Mouse (Mus musculus) ovary, adult 18-20 months (tissue): ENCODE results near the gene Clic3.
"Not testable (repeated sequence)": the region's sequence is repeated elsewhere in the genome, so short reads cannot be mapped to it uniquely, and the experiment has no call there.

Experiments
- DNase-seq: peaks from one replicate; pipeline ENCODE4 v3.0.0; 2022; ENCODE audit warnings: low spot score, mixed read lengths

Clic3 gene

DNA sequence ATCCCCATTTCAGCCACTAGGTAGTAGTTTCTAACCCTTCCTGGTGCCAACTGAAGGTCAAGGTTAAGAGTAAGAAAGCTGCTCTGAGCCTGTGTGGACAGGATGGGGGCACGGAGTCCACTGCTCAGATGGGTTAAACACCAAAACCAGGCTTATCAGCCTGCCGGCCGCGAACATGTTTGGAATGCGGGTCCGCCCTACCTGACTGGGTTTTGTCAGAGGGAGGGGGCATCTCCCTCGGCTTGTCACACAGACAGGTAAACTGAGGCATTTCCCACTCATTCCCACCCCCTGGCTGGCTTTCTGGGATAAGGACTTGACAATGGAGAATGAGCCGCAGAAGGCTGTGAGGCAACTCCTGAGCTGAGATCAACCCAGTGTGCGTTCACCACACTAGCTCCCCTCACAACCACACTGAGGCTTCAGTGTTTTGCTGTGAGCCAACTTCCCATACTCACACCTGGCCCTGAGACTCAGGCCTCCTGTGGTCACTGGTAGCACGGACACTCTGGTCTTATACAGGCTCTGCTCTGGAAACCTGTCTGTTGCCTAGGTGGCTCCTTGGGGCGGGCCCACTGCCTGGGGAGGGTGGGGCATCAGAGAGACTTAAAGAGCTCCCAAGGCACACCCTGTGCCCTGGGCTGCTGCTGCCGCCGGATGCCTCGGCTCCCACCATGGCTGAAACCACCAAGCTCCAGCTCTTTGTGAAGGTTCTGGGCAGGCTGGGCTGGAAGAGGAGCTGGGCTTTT lies at the start of gene Clic3:
Gene Clic3 (plus strand): TSS at position 634 of the 749 bp plus-strand sequence.
- DNase-seq, result no peak

DNA sequence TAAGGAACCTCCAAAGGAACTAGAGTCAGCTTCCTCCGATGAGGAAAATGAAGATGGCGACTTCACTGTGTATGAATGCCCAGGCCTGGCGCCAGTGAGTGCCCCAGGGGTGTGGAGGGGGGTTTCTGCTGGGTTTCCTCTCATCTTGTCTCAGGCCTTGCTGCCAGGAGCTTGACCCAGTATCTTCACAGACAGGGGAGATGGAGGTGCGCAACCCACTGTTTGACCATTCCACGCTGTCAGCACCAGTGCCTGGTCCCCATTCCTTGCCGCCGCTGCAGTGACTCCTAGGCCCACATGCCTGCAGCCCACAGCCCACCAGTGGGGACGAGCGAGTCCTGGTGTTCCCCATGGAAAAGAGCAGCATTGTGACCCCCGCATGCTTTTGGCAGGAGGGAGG lies 47.7 kb upstream of the Clic3 start:
- DNase-seq, result no peak

DNA sequence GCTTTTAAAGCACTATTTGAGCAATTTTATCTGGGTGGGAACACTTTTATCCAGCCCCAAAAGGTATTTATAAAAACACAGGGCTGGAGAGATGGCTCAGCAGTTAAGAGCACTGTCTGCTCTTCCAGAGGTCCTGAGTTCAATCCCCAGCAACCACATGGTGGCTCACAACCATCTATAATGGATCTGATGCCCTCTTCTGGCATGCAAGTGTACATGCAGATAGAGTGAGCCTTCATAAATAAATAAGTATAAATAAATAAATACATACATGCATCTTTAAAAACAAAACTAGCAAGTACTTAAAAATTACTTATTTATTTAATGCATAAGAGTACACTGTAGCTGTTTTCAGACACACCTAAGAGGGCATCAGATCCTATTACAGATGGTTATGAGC lies 43.2 kb upstream of the Clic3 start:
- not testable (repeated sequence) for DNase-seq

DNA sequence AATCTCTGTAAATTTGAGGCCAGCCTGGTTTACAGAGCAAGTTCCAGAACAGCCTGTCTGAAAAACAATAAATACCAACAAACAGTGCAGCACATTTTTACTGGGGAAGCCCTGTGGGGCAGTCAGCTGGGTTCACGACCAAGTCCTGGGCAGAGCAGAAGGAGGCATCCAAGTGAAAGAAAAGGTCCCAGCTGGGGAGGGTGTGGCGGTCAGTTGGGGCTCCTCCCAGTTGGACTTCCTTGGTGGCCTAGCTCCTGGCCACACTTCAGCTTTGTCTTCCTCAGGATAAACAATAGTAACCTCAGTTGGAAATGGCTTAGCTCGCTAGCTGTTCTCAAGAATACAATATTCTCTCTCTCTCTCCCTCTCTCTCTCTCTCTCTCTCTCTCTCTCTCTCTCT lies 39.2 kb upstream of the Clic3 start:
- DNase-seq, result no peak

DNA sequence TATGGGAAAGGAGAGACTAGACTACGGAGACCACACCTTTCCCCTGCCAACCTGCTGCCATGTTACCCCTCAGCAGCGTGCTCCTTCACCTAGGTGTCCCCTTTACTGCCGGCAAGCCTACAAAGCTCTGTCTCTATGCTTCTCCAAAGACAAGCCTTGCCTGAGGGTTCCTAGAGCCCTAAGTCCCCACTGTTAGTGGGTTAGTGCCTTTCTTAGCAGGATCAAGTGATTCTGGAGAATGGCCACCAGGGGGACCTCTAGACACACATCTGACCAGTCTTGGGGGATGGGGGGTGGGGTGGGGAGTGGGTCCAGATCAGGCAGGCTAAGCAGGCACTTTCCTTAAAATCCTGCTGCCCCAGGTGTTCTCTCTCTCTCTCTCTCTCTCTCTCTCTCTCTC lies 34.7 kb upstream of the Clic3 start:
- no peak for DNase-seq

DNA sequence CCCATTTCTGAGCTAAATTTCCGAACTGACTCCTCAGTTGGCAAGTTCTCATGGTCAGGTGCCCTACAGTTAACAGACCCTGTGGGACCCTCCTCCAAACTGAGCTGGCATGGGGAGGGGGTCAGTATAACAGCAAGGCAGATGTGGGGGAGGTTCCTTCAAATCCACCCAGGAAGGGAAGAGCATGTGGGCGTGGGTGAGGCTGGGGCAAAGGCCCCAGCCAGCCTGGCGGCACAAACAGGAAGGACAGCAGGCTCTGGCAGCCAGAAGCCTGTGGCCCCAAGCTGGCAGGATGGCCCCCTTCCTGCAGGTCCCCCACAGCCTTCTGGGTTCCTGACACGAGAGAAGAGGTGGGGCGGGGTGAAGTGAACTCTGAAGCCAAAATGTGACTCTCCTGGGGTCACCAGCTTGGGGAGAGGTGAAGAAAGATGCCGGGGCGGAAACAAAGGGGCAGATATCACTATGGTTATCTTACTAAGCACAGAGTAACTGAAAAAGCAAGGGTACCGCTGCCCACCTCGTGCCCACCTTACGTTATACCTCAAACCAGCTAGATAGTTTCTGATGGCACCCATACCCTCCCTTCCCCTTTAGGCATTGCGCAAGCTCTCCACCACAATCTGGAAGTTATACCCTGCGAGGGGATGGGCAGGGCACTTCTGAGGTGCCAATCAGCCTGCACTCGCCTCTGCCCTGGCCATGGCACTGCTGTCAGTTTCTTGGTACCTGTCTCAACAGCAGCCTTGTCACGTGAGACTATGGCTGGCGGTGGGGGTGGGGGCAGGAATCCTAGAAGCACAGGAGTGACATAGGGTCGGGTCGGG lies 33.8 kb upstream of the Clic3 start, which contains the start of gene Fut7:
Gene Fut7 (plus strand): TSS at position 681 of the 824 bp plus-strand sequence.
- no peak for DNase-seq

DNA sequence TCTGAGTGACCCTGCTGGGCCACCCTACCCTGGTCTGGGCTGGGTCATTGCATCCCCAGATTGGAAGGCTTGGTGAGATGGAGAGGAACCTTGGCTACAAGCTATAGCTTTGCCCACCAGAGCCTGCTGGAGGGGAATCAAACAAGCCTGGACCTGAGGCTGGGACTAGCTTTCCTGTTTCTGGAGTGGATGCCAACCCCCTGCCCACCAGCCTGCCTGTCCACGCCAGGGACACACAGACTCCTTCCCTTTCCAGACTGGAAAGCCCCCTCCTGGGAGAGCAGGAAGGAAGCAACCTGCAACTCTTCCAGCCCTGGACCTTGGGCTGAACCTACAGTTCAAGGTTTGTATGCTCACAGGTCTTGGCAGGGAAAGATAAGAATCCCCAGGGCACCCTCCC lies 33.0 kb upstream of the Clic3 start:
- no peak for DNase-seq

DNA sequence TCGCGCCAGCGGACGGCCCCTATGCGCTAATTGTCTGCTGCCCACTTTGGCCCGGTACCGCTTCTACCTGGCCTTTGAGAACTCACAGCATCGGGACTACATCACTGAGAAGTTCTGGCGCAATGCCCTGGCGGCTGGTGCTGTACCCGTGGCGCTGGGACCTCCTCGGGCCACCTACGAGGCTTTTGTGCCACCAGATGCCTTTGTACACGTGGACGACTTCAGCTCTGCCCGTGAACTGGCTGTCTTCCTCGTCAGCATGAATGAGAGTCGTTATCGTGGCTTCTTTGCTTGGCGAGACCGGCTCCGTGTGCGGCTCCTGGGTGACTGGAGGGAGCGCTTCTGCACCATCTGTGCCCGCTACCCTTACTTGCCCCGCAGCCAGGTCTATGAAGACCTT lies 31.2 kb upstream of the Clic3 start:
- no peak for DNase-seq

DNA sequence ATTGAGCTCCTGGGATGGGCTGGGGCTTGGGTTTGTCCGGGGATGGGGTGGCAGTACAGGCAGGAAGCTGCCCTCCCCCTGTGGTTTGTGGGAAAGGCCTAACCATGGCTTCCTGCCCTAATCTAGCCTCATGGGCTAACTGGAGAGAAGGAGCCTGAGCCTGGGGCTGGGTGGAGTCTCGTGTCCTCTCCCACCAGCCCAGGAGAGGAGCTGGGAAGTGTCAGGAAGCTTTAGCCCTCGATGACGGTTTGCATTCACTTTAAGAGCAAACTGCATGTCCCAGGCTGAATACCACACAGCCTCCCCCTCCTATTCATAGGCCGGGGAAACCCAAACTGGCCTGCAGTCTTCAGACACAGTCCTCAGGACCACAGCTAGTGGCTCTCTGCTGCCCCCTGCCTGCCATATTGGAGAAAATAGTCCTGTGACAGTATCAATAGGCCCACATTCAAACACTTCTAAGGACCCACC lies 29.9 kb upstream of the Clic3 start:
- no peak for DNase-seq

DNA sequence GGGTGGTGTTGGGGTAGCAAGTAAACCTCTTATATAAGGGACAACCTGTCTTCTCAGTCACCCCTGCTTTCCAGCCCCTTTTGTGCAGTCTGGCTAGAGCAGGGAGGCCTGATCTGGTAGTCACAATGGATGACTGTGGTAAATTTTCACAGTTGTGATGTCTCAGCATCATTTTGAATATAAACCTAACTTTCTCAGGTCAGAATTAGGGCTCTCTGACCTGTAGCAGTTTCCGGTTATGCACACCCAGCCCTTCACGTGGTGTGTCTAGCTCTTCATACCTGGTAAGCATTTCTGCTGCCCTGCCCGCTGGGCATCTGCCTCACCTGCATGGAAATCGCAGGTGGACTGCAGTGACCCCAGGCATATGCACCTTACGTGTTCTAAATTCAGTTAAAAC lies 29.4 kb upstream of the Clic3 start:
- no peak for DNase-seq

DNA sequence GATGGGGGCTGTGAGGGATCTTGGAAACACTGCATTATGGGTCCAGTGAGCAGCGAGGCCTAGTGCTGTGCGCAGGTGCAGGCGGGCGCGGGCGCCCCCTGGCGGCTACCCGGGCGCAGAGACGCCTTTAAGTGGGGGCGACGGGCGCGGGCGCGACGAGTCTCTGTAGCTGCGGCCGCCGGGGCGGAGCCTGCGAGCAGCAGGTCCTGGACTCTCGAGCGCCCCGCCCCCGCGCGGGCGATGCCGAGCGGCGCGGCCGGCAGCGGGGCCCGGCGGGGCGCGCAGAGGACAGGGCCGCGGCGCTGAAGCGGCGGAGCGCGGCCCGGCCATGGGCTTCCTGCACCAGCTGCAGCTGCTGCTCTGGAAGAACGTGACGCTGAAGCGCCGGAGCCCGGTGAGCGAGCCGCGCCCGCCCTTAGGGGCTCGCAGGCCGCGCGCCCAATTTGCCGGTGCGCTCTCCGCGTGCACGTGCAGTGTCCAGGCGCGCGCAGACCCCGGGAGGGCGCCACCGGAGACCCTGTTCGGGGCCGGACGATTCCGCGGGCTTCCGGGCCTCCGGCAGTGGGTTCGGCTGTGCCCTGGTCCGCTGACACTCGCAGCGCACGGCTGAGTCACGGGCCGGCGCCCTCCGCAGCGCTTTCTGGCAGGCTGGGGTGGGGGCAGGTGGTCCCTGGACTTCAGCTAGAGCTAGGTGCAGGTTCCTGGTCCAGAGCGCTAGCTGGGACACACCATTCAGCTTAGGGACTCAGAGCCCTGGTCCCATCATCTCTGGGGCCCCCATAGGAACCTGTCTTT lies 28.0 kb upstream of the Clic3 start, which contains the start of gene Abca2:
Gene Abca2 (plus strand): TSS at position 262 of the 795 bp plus-strand sequence.
- peak; percentile 89 for DNase-seq

DNA sequence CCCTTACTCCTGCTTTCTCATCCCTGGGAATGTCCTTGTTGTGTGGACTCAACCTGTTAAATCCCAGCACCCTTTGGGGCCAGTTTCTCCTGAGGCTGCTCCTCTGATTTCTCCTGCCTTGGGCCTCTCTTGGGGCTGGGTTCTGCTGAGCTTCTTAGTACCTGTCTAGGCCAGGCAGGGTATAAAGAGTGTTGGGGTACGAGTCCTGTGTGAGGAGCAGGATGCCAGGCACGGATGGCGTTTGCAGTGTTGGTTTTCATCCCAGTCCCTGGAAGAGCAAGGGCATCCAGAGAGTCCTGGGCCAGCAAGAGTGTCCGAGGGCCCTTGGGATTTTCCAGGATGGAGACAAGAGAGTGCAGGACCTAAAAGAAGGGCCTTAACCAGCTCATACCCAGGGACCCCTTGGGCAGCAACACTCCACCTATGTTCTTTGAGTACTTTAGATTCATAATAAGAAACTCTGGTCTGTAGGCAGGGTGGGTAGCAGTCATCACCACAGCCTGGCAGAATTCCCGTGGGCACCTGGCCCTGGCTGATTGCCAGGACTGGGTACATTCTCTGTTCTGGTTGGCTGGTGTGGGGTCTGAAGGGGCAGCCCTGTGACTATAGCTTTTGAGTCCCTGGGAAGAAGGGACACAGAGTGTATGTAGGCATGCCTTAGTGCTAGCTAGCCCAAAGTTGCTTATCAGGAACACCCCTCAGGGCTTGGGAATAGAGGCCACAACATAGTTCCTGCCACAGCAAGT lies 27.0 kb upstream of the Clic3 start:
- DNase-seq, result no peak

DNA sequence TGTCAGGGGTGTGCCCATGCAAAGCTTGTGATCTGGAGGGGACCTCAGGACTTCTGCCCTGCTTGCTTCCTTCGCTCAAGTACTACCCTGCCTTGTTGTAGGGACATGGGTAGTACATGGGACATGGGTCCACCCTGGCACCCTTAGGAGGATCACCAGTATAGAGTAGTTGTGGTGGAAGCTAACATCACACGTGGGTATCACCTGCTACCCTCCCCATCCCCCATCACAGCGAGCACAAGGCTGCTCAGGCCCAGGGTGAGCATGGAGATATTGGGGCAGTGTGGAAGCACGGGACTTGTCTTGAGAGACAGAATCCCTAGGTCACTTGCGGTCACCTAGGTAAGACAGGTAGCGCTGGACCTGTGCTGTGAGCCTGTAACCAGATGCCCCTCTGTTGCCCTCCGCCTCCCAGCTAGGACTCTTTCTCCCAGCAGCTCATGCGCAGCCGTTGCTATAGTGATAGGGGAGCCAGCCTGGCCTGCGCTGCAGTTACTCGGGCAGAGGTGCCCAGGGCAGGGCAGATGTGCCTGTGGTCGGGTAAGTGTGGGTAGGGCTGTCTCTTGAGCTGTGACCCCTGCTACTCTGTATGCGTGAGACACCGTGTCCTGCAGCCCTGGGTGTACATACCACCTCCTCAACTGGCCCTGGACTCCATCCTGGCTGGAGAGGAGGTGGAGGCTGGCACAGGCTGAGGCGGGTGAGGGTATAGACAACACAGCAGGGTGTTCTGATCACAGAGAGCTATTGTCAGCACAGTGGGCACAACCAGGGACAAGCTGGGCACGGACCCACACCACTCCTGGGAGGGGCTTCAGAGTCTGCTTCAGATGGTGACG lies 26.0 kb upstream of the Clic3 start:
- DNase-seq, result no peak

DNA sequence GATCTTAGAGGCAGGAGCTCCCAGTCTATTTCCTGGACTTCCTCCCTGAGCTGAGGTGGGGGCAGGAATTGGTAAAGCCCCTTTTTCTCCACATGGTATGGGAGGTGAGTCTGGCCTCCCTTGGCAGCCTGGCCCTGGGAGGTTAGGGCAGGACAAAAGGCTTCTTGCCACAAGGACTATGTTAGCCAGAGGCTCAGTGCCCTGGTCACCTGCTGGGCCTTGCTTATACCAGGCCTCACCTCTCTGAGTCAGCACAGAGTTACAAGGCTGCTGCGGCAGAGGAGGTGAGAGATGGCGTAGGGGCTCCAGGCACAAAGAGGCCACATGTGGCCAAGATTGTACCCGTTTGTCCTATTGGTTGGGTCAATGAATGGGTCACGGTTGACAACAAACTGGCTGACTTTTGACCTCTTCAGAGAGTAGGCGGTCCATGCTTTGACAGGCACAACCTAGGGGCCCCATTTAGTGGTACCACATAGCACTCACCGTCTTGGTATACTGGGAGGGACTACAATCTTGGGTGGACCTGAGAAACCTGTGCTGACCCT lies 25.3 kb upstream of the Clic3 start:
- no peak for DNase-seq

DNA sequence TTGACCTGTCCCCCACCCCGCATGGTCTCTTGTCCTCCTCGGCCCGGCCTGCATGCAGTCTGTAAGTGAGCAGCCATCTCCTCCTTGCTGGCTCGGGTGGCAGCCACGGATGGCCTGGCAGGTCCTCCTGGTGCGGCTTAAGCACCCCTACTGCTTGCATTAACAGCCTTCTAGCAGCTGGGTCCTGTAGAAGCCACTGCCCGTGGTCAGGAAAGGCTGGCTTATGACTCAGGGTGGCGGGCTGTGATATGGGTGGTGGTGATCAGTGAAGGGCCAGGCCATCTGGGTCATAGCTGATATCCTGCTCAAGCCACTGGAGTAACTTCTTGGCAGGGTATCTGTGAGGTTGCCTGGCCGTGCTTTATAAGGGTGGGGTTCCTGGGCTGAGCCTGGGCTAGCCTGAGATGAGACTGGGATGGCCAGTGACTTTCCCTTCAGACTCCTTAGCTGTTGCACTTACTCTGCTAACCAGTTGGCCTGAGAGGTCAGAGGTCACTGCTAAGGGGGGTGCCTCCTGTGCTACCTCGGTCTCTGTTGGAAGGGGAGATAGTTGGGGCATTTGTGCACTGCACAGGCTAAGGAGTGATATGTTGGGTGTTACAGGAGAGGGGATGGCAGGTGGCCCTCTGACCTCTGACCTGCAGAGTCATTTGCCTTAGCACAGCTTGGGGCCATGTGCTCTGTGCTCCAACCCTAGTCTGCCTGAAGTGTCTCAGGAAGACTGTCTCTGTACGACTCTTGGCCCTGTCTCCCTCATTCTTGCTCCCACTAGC lies 24.1 kb upstream of the Clic3 start:
- no peak for DNase-seq

DNA sequence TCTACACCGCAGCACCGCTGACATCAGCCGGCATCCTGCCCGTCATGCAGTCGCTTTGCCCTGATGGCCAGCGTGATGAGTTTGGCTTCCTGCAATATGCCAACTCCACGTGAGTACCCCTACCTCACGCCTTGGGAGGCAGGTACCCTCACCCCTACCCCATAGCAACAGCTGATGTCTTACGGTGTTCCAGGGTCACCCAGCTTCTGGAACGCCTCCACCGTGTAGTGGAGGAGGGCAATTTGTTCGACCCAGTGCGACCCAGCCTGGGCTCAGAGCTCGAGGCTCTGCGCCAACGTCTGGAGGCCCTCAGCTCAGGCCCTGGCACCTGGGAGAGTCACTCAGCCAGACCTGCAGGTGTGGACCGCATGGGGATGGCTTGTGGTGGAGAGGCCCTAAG lies 23.5 kb upstream of the Clic3 start:
- no peak for DNase-seq

DNA sequence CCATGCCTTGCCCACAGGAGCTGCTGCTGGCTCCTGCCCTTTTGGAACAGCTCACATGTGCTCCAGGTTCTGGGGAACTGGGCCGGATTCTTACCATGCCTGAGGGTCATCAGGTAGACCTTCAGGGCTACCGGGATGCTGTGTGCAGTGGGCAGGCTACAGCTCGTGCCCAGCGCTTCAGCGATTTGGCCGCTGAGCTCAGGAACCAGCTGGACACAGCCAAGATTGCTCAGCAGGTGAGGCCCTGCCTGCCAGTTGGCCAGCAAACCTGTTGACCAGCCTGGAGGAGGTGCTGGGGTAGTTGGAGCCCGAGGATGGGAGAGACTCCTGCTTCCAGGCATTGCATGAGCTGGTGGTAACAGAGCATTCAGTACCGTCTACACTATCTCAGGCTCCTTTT lies 22.3 kb upstream of the Clic3 start:
- DNase-seq, result no peak

DNA sequence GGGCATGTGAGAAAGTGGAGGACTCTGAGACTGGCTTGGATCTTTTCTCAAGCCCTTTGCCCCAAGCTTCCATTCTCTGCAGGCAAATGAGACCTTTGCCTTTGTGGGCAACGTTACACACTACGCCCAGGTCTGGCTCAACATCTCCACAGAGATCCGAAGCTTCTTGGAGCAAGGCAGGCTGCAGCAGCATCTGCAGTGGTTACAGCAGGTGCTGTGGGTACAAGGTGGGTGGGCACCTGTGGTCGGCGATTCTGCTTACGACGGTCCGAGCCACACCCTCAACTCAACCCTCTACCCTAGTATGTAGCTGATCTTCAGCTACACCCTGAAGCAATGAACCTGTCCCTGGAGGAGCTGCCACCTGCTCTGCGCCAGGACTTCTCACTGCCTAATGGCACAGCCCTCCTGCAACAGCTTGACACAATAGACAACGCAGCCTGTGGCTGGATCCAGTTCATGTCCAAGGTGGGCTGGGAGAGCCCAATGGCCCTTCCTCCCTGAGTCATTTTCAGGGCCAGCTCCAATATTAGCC lies 20.3 kb upstream of the Clic3 start:
- no peak for DNase-seq

DNA sequence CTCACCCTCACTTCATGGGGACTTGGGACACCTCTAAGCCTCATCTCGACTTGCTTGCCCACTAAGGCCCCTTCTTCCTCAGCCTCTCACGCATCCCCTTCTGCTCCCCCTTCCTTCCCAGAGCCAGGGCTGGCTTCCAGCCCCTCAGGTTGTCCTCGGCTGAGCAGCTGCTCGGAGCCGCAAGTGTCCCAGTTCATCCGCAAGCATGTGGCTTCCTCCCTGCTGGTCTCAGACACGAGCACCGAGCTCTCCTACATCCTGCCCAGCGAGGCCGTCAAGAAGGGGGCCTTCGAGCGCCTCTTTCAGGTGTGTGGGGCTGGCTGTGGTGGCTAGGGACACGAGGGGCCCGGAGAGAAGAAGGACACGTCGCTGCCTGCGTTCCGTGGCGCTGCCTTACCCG lies 15.6 kb upstream of the Clic3 start:
- DNase-seq, result no peak
